Mouse (Mus musculus): ENCODE results near the gene Sh2d2a.
"Not testable (repeated sequence)": the region's sequence is repeated elsewhere in the genome, so short reads cannot be mapped to it uniquely, and the experiment has no call there.

The Sh2d2a gene

GRCm38 (mm10) chr3:87846650-87847110 is at the start of gene Sh2d2a:
Gene Sh2d2a, plus strand, starts transcription at chr3:87846755.
- DNase-seq, result no peak

GRCm38 (mm10) chr3:87801681-87802080 is 44.9 kb upstream of the Sh2d2a start:
- DNase-seq, result no peak

- no peak for DNase-seq
These were observed 42.4 kb upstream of the Sh2d2a start for GRCm38 (mm10) chr3:87804038-87804677.

GRCm38 (mm10) chr3:87809322-87809962 is 37.1 kb upstream of the Sh2d2a start:
- DNase-seq, result no peak

- no peak for DNase-seq
These were observed 35.3 kb upstream of the Sh2d2a start for GRCm38 (mm10) chr3:87811297-87811696.

GRCm38 (mm10) chr3:87812413-87812812 is 34.1 kb upstream of the Sh2d2a start:
- no peak for DNase-seq

- peak; percentile 26 for DNase-seq
These were observed 33.7 kb upstream of the Sh2d2a start for GRCm38 (mm10) chr3:87812873-87813272.

GRCm38 (mm10) chr3:87816166-87816565 is 30.4 kb upstream of the Sh2d2a start:
- DNase-seq, result peak; percentile 34

- DNase-seq, result peak; percentile 84
These were observed 29.9 kb upstream of the Sh2d2a start for GRCm38 (mm10) chr3:87816646-87817093.

GRCm38 (mm10) chr3:87818226-87818625 is 28.3 kb upstream of the Sh2d2a start:
- no peak for DNase-seq

- not testable (repeated sequence) for DNase-seq
These were observed 22.3 kb upstream of the Sh2d2a start, which contains the start of gene Pear1 for GRCm38 (mm10) chr3:87824206-87824605. Gene Pear1, minus strand, starts transcription at chr3:87824306.

GRCm38 (mm10) chr3:87828435-87828834 is 18.1 kb upstream of the Sh2d2a start:
- DNase-seq, result no peak

GRCm38 (mm10) chr3:87829025-87829424 is 17.5 kb upstream of the Sh2d2a start:
- DNase-seq, result no peak

- no peak for DNase-seq
These were observed 14.3 kb upstream of the Sh2d2a start for GRCm38 (mm10) chr3:87832109-87832859.

GRCm38 (mm10) chr3:87833482-87833881 is 13.1 kb upstream of the Sh2d2a start:
- no peak for DNase-seq

GRCm38 (mm10) chr3:87838622-87839021 is 7.9 kb upstream of the Sh2d2a start:
- DNase-seq, result peak; percentile 78

GRCm38 (mm10) chr3:87840858-87841257 is 5.7 kb upstream of the Sh2d2a start:
- no peak for DNase-seq

- no peak for DNase-seq
These were observed 1.6 kb upstream of the Sh2d2a start for GRCm38 (mm10) chr3:87844981-87845380.

- DNase-seq, result no peak
These were observed 369 bp upstream of the Sh2d2a start for GRCm38 (mm10) chr3:87846186-87846585.

GRCm38 (mm10) chr3:87847680-87848079 is 1.1 kb downstream of the Sh2d2a start:
- DNase-seq, result no peak

- no peak for DNase-seq
These were observed 2.6 kb downstream of the Sh2d2a start for GRCm38 (mm10) chr3:87849117-87849516.

- DNase-seq, result peak; percentile 72
These were observed 8.4 kb downstream of the Sh2d2a start for GRCm38 (mm10) chr3:87854795-87855568.

GRCm38 (mm10) chr3:87855936-87856335 is 9.4 kb downstream of the Sh2d2a start:
- DNase-seq, result no peak
